ENCODE assay signal across 35 mouse cellular contexts in the genomic region with DNA sequence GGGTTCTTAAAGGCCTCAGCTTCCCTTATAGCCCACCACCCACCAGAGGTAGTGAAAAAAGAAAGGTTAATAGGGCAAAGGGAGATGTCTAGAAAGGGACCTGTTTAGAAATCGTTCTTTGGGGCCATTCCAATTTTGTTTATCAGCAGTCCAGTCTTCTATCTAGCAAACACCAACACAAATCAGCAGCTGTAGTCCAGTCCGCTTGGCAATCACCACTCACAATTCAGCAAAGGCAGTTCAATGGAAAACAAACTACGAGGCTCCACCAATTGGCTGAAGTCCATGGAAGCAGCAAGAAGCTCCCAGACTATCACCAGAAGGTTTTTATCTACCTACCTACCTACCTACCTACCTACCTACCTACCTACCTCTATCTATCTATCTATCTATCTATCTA.
"Had no signal": no experiment of that assay in that cellular context is flagged by ENCODE, and none has a peak within 500 bp of the region (broad histone marks: within the 10 kb centered on the region; RNA-seq: fewer than 3 reads in every experiment).

No protein-coding gene starts in this region.

- H3K27ac ChIP-seq: heart, embryonic 10.5 days; heart, embryonic 13.5 days; heart, embryonic 15.5 days; hindbrain, embryonic 10.5 days; hindbrain, embryonic 12.5 days; hindbrain, embryonic 13.5 days; hindbrain, embryonic 14.5 days; hindbrain, embryonic 15.5 days; hindbrain, postnatal 0 days; intestine, embryonic 15.5 days; kidney, embryonic 15.5 days; kidney, postnatal 0 days; layer of hippocampus, adult 2 months had no signal

- ATAC-seq: hindbrain, embryonic 16.5 days; hindbrain, postnatal 0 days; inflammation-experienced regulatory T-cells, adult 6 months; intestine, embryonic 15.5 days; intestine, embryonic 16.5 days; intestine, postnatal 0 days had no signal

- H3K4me2 ChIP-seq: heart, embryonic 11.5 days; heart, embryonic 12.5 days; heart, embryonic 13.5 days; heart, embryonic 15.5 days; hindbrain, embryonic 12.5 days; hindbrain, embryonic 13.5 days; hindbrain, embryonic 14.5 days; hindbrain, embryonic 15.5 days; intestine, embryonic 15.5 days; kidney, embryonic 15.5 days had no signal

- DNase-seq: heart, postnatal 10 days; heart, postnatal 14 days; heart, postnatal 36 days; heart, postnatal 4 days; kidney, adult 11 months; kidney, adult 18-20 months; kidney, adult 2 months; kidney, adult 8-10 months; kidney, adult 9 months; kidney, postnatal 10 days; kidney, postnatal 14 days; kidney, postnatal 25 days; kidney, postnatal 36 days; kidney, postnatal 4 days; layer of hippocampus, adult 9-11 months; layer of hippocampus, postnatal 36 days had no signal

- H3K4me1 ChIP-seq: heart, embryonic 10.5 days; heart, embryonic 12.5 days; heart, embryonic 13.5 days; heart, embryonic 15.5 days; hindbrain, embryonic 10.5 days; hindbrain, embryonic 12.5 days; hindbrain, embryonic 13.5 days; hindbrain, embryonic 15.5 days; intestine, embryonic 15.5 days; kidney, embryonic 15.5 days had no signal

- H3K27me3 ChIP-seq: heart, embryonic 12.5 days; heart, embryonic 13.5 days; heart, embryonic 15.5 days; hindbrain, embryonic 12.5 days; hindbrain, embryonic 13.5 days; hindbrain, embryonic 15.5 days; intestine, embryonic 15.5 days; kidney, embryonic 15.5 days had no signal

- H3K9me3 ChIP-seq: heart, embryonic 10.5 days; heart, embryonic 12.5 days; heart, embryonic 13.5 days; heart, embryonic 15.5 days; hindbrain, embryonic 10.5 days; hindbrain, embryonic 12.5 days; hindbrain, embryonic 13.5 days; hindbrain, embryonic 15.5 days; intestine, embryonic 15.5 days; kidney, embryonic 15.5 days had no signal

- H3K9ac ChIP-seq: heart, embryonic 12.5 days; heart, embryonic 13.5 days; heart, embryonic 15.5 days; hindbrain, embryonic 12.5 days; hindbrain, embryonic 13.5 days; hindbrain, embryonic 14.5 days; hindbrain, embryonic 15.5 days; intestine, embryonic 15.5 days; kidney, embryonic 15.5 days had no signal

- H3K4me3 ChIP-seq: heart, embryonic 10.5 days; heart, embryonic 12.5 days; heart, embryonic 13.5 days; heart, embryonic 15.5 days; hindbrain, embryonic 10.5 days; hindbrain, embryonic 12.5 days; hindbrain, embryonic 13.5 days; hindbrain, embryonic 15.5 days; intestine, embryonic 15.5 days; kidney, embryonic 15.5 days; layer of hippocampus, adult 2 months had no signal
